Mouse (Mus musculus): Measurements from ENCODE around the gene Gga3.

Gene Gga3

DNA sequence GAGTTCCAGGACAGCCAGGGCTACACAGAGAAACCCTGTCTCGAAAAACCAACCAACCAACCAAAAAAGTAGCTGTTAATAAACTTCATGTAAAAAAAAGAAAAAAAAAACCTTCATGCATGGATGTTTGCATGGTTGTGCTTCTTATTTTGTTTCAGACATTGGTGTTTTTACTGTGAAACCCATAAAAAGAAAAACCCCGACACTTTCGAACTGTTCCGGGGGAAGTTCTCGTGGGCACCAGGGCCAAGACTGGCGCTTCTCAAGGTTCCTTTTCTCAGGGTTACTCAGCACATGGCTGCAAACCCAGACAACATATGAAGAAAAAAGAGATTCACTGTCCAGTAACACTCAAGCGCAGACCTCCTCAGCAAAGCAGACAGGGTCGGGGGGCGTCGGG is 29.0 kb upstream of the Gga3 start:
- in situ Hi-C loops (cut with MboI; ENCODE audit: unreplicated experiment in 2 of 2): no loop called here

GRCm38 (mm10) chr11:115632247-115632646 is 28.4 kb upstream of the Gga3 start:
- in situ Hi-C loops (cut with MboI; ENCODE audit: unreplicated experiment in 2 of 2): no loop called here

- in situ Hi-C loops (cut with MboI; ENCODE audit: unreplicated experiment in 2 of 2): no loop called here
These were observed 27.6 kb upstream of the Gga3 start for GRCm38 (mm10) chr11:115631505-115631890.

- in situ Hi-C loops (cut with MboI; ENCODE audit: unreplicated experiment in 2 of 2): no loop called here
These were observed 27.0 kb upstream of the Gga3 start for GRCm38 (mm10) chr11:115630532-115631504.

DNA sequence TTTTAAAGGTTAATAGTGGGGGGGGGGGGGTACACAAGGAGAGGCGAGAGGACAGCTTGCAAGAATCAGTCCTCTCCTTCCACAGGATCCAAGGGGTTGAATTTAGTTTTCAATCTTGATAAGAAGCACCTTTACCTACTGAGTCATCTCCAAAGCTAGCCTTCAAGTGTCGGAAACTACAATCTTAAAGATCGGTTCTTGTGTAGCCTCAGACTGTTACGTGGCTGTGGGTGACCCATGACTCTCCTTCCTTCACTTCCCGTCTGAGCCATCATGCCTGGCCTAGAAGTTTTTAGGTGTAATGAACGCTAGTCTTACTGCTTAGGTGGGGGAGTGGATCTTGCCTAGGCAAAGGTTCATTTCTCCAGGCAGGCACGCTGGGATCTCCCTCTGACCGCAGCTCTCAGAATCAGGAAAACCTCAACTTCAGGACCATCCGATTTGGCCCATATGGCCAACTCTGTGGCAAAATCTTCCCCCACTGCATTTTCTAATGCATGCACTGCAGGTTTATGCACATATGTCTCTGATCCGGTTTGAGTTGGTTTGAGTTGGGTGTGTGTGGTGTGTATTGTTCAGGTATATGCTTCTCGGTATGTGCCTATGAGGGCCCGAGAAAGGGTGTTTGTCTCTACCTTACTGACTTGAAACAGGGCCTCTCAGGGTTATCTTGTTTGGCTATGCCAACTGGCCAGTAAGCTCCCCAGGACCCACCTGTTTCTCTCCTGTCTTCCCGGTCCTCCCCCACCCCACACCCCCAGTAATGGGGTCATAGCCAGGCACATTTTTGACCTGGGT is 26.1 kb upstream of the Gga3 start:
- in situ Hi-C loops (cut with MboI; ENCODE audit: unreplicated experiment in 2 of 2): no loop called here

DNA sequence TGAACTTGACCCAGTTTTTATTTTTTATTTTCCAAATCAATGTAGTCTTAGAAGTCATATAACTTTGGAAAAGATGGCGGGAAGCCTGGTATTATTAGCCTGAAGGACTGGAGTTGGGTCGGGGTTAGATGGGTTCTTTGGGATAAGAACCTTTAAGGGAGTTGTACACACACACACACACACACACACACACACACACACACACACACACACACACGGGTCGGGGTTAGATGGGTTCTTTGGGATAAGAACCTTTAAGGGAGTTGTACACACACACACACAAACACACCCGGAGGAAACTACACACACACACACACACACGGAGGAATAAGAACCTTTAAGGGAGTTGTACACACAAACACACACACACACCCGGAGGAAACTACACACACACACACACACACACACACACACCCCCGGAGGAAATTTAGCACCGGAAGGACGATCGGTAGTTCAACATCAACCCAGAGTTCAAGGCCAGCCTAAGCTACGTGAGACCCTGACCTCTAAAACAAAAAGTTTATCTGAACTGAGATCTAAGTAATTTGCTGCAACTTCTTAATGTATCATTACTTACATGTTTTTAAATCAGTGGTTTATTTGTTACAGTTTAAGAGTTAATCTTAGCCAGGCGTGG is 24.7 kb upstream of the Gga3 start:
- in situ Hi-C loops (cut with MboI; ENCODE audit: unreplicated experiment in 2 of 2): no loop called here

- in situ Hi-C loops (cut with MboI; ENCODE audit: unreplicated experiment in 2 of 2): no loop called here
These were observed 24.0 kb upstream of the Gga3 start, which contains the start of gene Slc25a19 for GRCm38 (mm10) chr11:115627705-115628464. Gene Slc25a19, minus strand, starts transcription at chr11:115628295.

DNA sequence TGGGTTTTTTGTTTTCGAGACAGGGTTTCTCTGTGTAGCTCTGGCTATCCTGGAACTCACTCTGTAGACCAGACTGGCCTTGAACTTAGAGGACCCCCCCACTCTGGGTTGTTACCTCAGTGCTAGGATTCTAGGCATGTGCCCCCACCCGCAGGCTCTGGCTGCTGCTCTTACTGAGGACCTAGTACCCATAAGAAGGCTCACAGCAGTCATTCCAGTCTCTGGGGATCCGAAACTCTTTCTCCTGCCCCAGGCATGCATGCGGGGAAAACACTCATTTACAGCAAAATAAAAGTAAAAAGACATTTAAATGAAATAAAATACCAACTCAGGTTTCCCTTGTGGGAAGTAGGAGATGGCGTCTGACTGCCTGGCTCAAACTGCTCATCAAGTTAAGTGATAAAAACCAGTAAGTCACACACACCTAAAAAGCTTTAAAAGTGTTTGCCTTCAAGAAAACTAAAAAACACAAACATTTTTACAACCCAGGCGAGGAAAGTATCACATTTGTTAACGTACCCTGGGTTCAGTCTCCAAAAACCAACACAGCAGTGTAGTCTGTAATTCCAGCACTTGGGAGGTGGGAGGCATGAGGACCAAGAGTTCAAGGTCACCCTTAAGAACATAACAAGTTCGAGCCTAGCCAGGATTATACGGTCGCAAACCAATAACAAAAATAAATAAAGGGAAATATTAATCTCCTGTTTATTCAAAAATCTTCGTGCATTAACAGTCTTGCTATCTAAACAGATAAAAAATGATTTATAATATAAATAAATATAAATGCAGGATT is 23.2 kb upstream of the Gga3 start:
- in situ Hi-C loops (cut with MboI; ENCODE audit: unreplicated experiment in 2 of 2): no loop called here

- in situ Hi-C loops (cut with MboI; ENCODE audit: unreplicated experiment in 2 of 2): no loop called here
These were observed 22.0 kb upstream of the Gga3 start for GRCm38 (mm10) chr11:115625877-115626276.

GRCm38 (mm10) chr11:115623487-115624070 is 19.7 kb upstream of the Gga3 start:
- in situ Hi-C loops (cut with MboI; ENCODE audit: unreplicated experiment in 2 of 2): no loop called here

- in situ Hi-C loops (cut with MboI; ENCODE audit: unreplicated experiment in 2 of 2): loop anchor here (10.0 kb wide), 2 partner anchors 195 to 265 kb away; partner anchors contain the start of genes Caskin2 (in 1 of the 2) and Tsen54 (in 1 of the 2)
These were observed 16.1 kb upstream of the Gga3 start for GRCm38 (mm10) chr11:115619949-115620348.

DNA sequence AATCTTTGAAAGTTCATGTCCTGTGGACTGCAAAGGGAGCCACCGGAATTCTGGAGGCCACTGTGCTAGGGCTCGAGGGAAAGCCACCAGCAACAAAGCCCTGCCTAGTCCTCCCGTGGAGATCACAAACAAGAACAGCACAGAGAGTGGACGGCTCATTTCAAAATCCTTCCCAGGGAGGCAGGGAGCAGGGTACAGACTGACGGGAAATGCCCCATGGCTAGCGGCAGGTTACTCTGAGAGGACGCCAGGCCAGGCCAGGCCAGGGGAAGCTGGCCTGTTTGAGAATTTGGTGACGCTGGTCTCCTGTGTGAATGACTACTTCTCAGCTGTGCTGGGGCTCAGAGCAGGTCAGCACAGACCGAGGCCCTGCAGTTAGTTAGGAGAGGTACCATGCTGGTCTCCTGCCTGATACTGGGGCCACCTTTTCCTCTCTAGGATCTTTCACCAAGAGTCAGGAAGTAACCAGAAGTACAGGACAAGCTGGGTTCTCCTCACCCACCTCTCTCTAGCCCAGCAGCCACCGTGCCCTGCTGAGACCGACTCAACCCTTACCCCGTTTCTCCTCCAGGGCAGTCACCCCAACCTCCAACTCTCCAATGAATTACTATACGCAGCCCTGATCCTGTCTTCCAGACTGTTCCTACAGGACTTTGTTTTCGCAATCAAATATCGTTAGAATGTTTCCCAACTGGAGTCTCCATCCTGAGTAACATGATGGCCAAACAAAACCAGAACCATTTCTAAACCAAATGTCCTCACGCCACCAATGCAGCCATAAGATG is 15.1 kb upstream of the Gga3 start:
- in situ Hi-C loops (cut with MboI; ENCODE audit: unreplicated experiment in 2 of 2): loop anchor here (10.0 kb wide), 2 partner anchors 196 to 264 kb away; partner anchors contain the start of genes Caskin2 (in 1 of the 2) and Tsen54 (in 1 of the 2)

DNA sequence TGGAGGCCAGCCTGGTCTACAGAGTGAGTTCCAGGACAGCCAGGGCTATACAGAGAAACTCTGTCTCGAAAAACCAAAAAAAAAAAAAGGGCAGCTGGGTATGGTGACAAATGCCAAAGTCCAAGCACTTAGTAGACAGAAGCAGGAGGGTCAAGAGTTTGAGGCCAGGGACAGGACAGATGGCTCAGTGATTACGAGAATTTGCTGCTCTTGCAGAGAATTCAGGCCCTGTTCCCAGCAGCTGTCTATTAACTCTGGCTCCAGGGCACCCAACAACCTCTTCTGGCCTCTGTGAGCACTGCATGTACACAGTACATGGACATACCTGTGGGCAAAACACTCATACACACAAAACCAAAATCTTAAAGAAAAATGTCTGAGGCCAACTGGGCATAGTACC is 14.2 kb upstream of the Gga3 start:
- in situ Hi-C loops (cut with MboI; ENCODE audit: unreplicated experiment in 2 of 2): loop anchor here (10.0 kb wide), 2 partner anchors 197 to 263 kb away; partner anchors contain the start of genes Caskin2 (in 1 of the 2) and Tsen54 (in 1 of the 2)

DNA sequence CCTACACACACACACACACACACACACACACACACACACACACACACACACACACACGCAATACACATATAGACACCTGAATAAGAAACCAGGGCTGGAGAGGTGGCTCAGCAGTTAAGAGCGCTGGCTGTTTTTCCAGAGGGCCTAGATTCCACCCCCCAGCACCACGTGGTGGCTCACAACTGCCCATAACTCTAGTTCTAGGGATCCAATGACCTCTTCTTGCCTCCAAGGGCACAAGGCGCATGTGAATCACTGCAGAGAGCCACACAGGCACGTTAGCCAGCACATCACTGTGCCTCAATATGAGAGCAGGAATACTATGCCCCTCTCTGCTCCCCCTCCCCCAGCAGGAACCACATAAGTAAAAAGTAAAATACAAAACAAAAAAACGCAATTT is 13.0 kb upstream of the Gga3 start:
- in situ Hi-C loops (cut with MboI; ENCODE audit: unreplicated experiment in 2 of 2): loop anchor here (10.0 kb wide), 2 partner anchors 198 to 262 kb away; partner anchors contain the start of genes Caskin2 (in 1 of the 2) and Tsen54 (in 1 of the 2)

DNA sequence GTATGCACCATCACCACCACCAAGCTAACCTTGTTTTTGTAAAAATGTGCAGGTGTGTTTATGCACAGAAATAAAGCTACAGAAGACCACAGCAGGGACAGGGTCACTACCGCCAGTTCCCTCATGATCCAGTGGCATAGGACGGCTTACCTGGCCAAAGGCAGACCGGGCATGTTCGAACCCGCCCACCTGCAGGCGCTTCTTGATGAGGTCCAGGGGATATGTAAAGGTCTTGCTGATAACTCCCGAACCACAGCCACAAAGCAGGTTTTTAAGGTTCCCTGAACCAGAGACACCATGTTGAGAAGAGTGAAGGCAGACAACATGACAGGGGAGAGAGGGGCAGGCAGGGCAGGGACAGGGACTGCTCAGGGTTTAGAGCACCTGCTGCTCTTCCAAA is 12.5 kb upstream of the Gga3 start:
- in situ Hi-C loops (cut with MboI; ENCODE audit: unreplicated experiment in 2 of 2): loop anchor here (10.0 kb wide), 2 partner anchors 198 to 262 kb away; partner anchors contain the start of genes Caskin2 (in 1 of the 2) and Tsen54 (in 1 of the 2)

DNA sequence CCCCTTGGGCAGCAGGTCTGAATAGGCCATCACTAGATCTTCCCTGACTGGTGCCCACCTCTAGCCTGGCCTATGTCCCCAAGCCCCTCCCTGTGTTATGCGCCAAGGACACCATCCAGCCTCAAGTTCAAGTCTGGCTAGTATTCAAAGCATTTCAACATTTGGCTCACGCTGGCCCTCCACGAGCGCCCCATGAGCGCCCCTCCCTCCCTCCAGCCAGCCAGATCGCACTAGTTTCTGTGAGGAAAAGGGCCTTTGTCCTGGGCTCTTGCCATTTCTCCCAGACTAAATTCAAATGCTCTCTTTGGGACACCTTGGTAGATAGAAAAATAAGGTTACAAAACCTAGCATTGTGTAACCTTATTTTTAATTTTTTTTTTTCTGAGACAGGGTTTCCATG is 12.0 kb upstream of the Gga3 start:
- in situ Hi-C loops (cut with MboI; ENCODE audit: unreplicated experiment in 2 of 2): loop anchor here (10.0 kb wide), 2 partner anchors 199 to 261 kb away; partner anchors contain the start of genes Caskin2 (in 1 of the 2) and Tsen54 (in 1 of the 2)

DNA sequence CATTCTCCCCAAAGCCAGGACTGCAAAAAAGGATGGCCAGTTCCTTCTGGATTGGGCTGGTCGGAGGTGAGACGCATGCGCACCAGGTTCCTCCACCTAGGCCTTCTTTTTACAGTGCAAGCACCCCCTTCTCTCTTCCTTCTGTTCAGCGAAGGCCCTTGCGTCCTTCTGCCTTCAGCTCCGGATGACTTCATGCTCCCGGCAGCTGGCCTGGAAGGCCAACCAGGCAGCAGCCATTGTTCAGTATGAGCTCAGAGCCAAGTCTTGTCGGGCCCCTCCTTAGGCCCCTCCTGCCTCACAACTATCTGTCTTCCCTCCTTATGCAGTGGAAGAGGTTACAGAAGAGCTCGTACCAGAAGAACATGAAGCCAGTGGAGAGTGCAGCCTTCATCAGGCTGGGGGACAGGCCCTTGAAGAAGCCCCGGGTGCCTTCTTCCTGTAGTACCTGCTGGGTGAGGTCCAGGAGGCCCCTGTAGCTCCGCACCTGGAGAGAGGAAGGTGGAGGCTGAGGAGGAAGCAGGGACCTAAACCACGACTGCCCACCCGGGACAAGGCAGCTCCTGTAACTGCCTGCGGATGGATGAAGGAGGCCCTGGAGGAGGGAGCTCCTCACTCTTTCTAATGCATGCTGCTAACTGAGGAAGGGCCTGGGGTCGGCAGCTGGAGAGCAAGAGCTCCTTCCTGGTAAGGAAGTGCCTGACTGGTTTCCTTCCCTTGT is 11.4 kb upstream of the Gga3 start:
- in situ Hi-C loops (cut with MboI; ENCODE audit: unreplicated experiment in 2 of 2): loop anchor here (10.0 kb wide), 2 partner anchors 200 to 260 kb away; partner anchors contain the start of genes Caskin2 (in 1 of the 2) and Tsen54 (in 1 of the 2)

All from v-Abl transformed pro-B cells (cell line).